Mouse (Mus musculus): ENCODE data around the gene Fam189a1. TPM values are rescaled to one million over a fixed set of nuclear protein-coding genes. Genes with fewer than 3 reads are reported as not detected.

The Fam189a1 gene
- total RNA-seq, 2 experiments from 2014 or later: 51.4 to 54.8 TPM

DNA sequence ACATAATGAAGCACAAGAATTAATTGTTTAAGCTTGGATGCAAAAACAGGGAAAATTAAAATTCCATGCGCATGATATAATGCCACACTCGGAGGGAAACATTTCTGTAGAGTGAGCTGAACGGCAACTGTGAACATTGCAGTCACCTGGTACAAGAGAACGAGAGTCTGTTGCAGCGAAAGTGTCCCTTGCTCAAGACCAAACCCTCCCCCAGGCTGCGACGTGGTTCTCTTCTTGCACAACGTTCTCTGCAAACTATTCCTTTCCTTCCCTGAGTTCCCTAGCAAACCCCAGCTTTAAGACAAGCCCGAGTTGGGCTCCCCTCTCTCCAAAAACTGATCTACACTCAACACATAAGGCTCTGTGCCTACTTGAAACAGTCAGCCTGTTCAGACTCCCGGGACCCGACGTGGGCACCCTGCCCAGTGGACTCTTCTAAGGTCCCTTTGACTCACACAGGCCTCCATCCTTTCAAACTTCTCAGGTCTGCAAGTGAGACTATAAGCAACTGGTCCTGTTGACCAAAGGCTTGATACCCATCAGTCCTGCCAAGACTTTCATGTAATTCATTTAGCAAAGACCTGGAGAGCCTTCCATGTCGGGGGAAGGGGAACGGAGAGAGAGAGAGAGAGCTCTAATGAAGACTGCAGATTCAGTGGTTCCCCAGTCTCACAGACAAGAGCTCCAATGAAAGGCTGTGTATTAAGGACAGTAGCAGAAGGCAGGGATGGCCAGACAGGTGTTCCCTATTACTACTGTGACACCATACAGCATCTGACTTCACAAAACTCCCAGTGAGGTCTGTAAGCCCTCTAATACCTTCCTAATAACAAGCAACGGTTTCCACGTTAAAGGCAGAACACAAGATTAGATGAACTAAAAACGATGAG lies 51.9 kb downstream of the Fam189a1 start:
- DNase-seq (ENCODE audit: low spot score in 2 of 2): no peak

DNA sequence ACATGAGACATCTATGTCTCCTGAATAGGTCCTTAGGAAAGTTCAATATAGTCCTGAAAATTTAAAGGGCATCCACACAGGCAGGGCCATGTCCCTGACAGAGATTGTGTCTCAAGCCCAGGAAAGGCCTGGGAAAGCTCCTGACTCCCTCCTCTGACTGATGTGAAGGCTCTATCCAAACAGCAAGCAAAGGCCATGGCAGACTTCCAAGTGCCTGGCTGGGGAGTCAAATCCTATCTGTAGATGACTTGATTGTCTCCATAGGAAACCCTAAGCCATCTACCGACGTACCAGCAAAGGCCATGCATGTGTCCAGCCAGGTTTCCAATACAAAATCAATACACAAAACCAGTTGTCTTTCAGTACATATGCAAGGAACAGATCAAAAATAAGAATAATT lies 54.7 kb downstream of the Fam189a1 start:
- no peak for DNase-seq (ENCODE audit: low spot score in 2 of 2)

DNA sequence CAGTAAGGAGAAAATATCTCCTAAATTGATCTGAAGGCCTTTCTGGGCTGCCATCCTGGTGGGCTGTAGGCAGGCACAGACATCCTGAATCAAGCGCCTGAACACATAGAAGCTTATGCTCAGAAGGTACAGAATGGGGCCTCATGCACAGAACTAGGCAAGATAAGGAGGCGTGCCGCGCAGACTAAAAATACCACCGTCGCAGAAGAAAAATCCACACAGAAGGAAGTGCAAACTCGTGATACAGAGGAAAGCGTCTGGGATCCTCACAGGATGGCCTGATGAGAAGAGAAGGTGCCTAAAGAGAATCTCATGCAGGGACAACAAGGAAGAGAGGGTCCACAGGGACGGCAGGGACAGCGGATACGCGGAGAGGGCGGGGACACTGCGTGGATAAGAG lies 58.7 kb downstream of the Fam189a1 start:
- DNase-seq (ENCODE audit: low spot score in 2 of 2): peak; percentile 54 to 61

DNA sequence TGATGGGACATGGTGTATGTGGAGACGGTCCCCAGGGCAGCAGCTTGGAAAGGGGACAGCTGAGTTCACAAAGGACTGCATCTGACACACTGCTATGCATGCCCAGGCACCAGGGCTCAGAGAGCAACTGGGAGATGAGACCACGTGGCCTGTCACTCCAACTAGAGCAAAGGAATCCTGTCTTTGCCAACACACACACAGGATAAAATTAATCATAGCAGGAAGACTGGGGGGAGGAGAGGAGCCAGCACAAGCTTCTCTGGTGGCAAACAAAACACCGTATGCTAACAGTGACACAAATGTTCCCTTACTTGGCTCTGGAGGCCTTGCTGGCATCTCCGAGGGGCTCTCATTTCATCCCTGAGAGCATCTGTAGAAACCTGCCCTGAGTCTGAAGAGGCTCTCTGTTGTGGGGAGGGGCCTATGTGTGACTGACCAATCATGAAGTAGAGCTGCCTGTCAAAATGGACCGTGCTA lies 60.7 kb downstream of the Fam189a1 start:
- peak in 1 of 2 experiments; percentile 34 for DNase-seq (ENCODE audit: low spot score in 2 of 2)

DNA sequence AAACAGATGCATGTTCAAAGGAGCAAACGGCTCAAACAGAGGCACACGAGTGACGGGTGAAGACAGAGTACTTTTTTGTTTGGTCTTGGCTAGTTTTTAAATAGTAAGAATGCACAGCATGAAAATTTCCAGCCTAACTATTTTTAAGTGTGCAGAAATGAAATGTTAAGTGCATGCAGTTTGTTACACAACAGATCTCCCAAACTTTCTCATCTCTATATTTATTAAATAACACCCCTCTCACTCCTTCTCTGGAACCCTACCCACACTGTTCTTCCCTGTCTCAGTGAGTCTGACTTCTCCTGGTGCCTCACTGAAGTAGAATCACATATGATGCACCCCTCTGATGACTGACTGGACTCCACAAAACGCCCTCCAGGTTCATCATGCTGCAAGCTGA lies 63.1 kb downstream of the Fam189a1 start:
- no peak for DNase-seq (ENCODE audit: low spot score in 2 of 2)

DNA sequence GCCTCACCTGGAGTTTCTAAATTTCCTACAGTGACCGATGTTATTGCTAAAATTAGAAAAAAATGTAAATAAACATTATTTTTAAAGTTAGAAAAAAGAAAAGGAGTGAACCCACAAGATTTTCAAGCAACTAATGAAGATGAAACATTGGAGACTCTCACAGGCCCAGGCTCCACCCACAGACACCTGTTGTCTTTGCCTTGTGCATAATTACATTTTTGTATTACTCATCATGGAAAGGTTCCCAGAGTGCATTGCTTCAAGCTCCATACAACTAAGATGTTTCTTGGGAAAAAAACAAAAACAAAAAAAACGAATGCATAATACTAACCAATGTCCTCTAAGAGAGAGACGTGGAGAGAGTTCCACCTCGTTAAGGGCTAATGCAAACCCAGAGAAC lies 64.9 kb downstream of the Fam189a1 start:
- DNase-seq (ENCODE audit: low spot score in 2 of 2): peak in 1 of 2 experiments; percentile 39

DNA sequence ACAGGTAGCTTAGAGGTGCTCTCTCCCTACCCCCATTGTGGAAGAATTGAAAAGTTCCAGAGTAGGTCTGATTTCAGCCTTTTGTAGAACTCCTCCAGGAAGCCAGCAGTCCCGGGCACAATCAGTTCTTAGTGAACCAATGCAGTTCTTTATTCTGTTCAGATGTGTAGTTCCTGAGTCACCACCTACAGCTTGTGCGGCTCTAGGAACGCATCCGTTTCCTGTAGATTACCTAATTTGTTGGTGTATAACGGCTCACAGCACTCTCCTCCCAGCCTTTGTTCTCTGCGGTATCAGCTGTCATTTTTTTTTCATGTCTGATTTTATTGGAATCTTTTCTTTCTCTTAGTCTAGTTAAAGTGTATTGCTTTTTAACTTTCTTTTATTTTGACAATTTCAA lies 70.4 kb downstream of the Fam189a1 start:
- DNase-seq (ENCODE audit: low spot score in 2 of 2): no peak

DNA sequence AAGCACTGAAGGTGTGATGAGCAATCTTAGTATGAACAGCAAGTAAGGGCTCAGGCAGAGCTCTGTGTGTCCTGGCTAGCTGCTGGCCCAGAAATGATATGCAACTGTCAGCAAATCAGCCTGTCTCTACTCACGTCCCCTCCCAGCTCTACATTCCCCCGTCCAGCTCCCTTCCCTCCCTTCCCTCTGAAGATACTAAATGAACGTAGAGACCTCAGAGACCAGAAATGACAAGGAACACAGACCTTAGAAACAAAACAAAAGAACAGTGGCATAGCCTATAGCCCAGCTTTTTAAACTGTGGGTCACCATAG lies 73.6 kb downstream of the Fam189a1 start:
- no peak for DNase-seq (ENCODE audit: low spot score in 2 of 2)

DNA sequence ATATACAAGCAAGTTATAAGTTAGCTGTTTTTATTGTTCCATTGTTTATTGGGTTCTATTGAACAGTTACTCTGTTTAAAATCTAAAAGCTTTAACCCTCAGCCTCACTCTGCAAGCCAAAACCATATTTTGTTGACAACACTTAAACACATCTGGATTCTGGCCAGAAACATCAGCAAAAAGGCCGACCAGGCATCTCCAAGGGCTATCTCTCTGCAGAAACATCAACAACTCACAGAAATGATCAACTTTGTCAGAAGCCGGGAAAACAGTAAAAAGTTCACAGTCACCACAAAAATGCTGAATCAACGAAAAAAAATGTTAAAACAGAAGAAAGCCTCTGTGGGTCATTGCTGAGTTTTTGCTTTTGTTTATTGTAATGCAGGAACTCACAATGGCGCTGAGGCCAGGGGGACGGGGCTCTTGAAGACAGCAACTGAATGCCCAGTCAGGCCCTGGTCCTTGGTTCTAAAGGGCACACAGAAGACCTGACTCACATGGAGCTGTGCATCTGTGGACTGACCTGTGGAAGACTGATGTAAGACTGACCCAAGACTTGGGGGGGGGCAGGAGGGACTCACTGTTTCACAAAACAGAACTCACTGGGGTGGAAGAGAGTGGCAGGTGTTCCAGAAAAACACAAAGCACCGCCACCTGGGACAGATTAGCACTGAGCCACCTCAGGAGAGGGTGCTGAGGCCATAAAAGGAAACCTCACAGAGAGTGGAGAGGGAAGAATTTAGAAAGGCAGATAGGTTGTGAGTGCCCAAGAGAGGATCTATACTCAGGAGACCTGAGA lies 74.2 kb downstream of the Fam189a1 start:
- no peak for DNase-seq (ENCODE audit: low spot score in 2 of 2)

DNA sequence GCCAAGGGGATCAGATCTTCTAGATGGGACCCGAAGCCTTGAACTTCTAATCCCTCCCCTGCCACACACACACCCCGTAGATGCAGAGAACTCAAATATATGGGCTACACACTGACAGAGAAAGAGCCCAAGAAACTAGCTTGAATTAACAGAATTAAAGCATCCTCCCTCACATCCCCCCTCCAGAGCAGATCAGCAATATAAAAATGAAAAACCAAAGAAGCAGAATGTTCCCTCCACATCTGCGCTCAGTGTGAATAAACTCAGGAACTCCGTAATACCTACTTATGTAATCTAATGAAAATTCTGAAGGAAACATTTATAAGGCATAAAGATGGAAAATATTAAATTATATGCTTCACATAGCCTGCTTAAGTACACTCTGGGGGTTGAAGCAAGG lies 80.2 kb downstream of the Fam189a1 start:
- DNase-seq (ENCODE audit: low spot score in 2 of 2): no peak

DNA sequence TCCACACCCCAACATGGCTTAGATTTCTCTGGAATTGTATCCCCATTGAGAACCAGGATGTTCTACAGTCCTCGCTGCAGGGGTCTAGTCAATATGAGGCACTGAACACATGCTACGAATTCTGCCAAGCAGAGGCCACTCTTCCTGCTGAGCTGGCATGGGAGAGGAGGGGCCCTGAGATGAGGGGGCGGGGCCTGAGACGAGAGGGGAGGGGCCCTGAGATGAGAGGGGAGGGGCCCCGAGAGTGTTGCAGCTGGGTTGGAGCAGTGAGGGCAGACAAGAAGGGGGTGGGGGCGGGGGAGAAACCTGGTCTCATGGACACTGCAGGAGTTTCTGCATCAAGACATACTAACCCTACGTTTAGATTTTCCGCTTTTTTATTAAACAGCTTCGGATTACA lies 82.2 kb downstream of the Fam189a1 start:
- DNase-seq (ENCODE audit: low spot score in 2 of 2): no peak

DNA sequence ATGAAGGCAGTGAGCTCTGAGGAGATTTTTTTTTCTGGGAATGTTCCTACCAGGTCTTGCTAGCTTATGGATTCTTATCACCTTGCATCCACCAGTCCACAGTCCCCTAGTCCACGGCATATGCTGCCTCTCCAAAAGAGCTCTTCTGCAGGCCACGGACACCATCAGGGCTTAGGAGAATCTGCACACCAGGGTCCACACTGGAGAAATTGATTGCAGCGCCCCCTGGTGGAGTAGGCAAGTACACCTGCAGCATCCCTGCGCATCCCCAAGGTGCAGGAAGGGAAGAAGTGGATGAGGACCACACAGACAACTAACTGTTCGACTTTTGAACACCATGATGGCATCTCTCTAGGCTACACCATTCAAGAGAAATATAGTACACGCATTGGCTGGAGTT lies 82.8 kb downstream of the Fam189a1 start:
- DNase-seq (ENCODE audit: low spot score in 2 of 2): peak; percentile 78 to 90

DNA sequence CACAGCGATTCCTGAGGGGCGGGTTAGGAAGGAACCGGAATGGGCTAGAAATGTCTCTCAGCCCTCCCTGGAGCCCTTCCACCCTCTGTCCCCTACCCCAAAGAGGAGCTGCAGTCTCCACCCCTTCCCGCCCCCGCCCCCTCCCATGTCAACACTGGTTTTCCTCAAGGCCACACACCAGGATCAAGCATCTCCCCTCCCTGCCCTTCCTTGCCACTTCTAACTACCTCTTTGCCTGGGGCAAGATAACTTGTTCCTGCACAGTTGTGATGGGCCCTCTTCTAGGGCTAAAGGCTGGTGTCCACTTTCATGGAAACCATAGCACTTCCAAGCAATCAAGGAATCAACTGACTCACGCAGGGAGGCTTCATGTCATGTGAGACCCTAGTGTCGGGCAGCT lies 90.2 kb downstream of the Fam189a1 start:
- DNase-seq (ENCODE audit: low spot score in 2 of 2): no peak

DNA sequence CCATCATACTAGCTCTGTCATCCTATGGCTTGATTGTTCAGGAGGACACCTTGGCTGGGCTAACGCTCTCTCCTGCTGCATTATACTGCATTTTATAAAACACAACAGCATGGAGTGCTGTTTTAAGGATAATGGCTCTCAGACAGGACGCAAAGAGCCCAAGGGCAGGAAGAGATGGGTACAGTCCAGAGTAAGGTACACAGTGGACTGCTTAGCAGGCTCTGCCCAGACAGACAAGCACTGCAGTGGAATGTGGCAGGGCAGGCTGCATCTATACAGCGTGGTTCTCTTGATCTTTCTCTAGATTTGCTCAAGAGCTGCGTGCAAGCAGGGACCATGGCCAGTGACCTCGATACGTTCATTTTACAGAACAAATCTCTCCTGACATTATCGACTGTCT lies 90.9 kb downstream of the Fam189a1 start:
- DNase-seq (ENCODE audit: low spot score in 2 of 2): no peak

DNA sequence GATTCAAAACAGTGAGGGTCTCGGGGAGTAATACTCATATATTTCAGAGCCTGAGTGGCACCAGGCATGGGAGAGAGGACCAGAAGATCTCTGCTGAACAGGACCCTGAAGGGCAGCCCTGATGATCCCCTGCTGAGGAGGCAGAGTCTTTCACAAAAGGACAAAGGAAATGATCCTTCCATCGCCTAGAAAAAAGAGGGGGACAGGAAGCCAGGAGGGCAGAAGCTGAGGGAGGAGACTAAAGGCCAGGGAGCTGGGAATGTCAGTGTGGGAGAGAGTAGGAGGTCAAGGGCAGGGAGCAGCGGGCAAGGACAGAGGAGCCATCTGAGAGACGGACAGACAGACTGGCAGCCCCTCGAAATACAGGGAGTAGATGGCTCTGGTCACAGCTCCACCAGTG lies 91.7 kb downstream of the Fam189a1 start:
- no peak for DNase-seq (ENCODE audit: low spot score in 2 of 2)

DNA sequence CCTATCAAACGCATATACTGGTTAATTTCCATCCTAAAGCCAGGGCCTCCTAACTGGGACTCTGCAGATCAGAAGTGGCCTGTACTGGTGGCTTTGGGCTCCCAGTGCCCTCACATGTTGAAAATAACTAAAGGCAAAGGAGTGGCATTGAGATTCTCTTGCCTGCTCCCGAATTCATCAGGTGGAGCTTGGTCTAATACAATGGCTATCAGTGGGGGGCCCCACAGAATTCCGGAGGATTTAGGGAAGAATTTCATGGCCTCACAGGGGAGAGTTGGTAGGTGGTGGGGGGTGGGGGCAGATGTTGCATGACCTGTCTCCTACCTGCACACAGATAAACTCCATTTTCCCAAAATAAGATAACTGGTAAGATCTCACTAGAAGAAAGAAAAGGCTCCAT lies 92.3 kb downstream of the Fam189a1 start:
- DNase-seq (ENCODE audit: low spot score in 2 of 2): no peak

DNA sequence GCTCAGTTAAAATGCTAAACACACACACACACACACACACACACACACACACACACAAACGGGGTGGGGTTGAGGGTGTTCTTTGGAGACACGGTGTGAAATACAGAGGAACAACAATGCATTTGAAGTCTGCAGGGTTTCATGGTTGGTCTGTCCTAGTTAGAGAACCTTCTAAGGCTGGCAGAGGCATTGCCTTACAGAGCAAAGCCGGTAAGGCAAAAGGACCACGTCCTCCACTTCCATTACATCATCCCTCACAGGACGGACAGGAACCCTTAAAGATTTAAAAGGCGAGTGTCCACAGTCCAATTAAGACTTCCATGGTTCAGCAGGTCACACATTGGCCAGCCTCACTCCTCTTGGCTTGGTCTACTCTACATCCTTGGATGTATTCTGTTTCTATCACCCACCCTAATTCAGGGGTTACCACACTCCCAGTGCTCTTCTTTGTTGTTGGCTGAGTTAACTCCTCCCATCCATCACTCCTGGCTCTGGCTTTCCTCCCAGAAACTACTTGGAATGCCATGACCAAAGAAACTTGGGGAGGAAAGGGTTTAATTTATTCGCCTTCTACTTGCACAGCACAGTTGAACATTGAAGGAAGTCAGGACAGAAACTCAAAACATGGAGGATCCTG lies 96.1 kb downstream of the Fam189a1 start:
- DNase-seq (ENCODE audit: low spot score in 2 of 2): no peak

DNA sequence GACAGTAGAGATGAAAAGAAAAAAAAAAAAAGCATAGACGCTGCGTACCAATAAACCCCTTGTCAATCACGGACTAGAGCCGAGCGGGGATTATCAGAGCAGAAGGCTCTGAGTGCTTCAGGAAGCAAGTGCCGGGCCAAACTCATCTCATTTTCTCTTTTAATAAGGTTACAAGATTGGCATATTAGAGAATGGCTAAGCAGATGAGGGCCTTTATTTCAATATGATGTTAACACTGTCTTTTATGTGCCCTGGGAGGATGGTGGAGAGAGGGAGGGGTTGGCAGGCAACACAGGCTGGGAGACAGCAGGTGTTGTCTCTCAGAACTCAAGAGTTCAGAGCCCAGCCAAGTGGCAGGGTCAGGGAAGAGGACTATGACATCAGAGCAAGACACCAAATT lies 99.5 kb downstream of the Fam189a1 start:
- DNase-seq (ENCODE audit: low spot score in 2 of 2): no peak

DNA sequence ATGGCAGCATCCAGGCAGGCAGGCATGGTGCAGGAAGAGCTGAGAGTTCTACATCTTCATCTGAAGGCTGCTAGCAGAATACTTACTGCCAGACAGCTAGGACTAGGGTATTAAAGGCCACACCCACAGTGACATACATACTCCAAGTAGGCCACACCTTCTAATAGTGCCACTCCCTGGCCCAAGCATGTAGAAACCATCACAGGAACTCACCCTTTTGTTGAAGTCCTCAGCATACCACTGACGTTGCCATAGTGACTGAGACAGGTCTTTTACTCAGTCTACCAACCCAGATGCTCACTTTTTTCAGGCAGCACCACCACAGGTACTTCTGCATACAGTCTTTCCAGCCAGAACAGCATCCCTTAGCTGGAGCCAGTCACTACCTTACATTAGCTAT lies 104.4 kb downstream of the Fam189a1 start:
- DNase-seq (ENCODE audit: low spot score in 2 of 2): no peak

DNA sequence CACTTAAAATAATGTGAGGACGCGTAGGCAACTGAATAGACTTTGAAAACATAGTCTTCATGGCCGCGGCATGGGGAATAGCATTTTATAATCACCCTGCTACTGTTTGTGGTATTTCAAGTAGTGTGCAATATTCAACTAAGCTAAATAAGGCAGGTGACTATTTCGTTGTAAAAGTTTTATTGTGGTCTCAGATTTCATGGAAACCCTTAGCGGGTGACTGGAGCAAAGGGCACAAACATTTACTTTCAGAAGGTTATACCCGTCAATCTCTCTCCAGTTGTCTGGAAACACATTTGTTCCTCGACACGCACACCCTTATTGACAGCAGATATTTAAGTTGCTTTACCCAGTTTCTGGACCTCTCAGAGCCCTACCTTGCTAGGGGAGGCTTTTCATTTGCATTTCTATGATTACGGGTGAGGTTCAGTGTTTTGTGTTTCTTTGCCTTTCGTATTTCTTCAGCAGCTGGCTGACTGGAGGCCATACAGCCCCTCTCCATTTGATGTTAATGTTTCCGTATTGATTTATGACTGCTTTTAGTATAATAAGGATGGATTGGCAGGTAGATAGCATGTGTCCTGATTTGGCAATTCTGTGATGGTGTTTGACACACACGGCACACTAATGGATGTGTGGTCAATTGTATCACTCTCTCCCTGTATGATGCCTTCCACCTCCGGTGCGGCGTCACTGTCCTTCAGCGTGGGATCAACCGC lies 107.0 kb downstream of the Fam189a1 start:
- no peak for DNase-seq (ENCODE audit: low spot score in 2 of 2)

DNA sequence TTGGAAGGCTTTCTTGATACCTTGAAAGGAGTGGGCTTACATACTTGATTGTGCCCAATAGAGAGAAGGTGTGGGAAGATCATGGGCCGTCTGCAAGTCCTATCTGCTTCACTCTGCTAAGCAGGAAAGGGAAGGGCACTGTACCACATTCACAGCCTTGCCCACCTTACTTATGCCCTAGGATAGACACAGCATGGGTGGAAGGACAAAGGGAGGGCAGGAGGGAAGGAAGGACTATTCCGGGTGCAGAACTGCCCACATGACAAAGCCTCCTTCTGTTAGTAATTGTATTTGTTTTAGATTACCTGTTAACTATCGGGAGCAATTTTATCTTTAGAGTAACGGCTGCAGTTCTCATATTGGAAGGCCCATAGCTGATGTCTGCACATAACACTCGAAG lies 108.7 kb downstream of the Fam189a1 start:
- no peak for DNase-seq (ENCODE audit: low spot score in 2 of 2)
